Mouse (Mus musculus): Measurements from ENCODE around the gene Zfp719. TPM values are rescaled to one million over a fixed set of nuclear protein-coding genes. Genes with fewer than 3 reads are reported as not detected.

Gene Zfp719
- polyA plus RNA-seq, 1 experiment, result 11.6 TPM

DNA sequence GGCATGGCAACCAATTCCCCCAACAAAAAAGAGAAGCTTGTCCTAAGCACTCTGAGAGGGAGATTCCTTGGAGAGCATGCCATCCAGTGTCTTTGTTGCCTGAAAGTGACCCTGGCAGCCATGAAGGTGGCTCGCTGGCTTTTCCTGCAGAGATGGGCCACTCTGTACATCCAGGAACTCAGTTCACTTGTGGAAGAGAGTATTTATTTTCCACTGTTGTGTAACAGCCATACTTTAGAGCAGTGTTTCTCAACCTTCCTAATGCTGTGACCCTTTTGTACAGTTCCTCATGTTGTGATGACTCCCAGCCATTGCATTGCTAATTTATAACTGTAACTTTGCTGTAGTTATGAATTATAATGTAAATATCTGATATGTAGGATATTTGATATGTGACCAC is 57.7 kb downstream of the Zfp719 start:
- no peak for TF ChIP-seq CTCF (IDR thresholded peaks at IDR 0.05; ENCODE audit: borderline replicate concordance, insufficient read depth, low read depth, low read length)
- TF ChIP-seq POLR2A (IDR thresholded peaks at IDR 0.05; ENCODE audit: borderline replicate concordance, insufficient read depth, low read length), result no peak
- H3K4me1 ChIP-seq (ENCODE audit: control insufficient read depth, insufficient read depth, low read length), result no peaks in the 10 kb centered on the region
- no peak overlapping the region for H3K4me3 ChIP-seq (replicated peaks; ENCODE audit: insufficient read depth, low read depth, low read length)
- H3K27ac ChIP-seq (ENCODE audit: insufficient read depth, low read length), result no peak overlapping the region
- no peaks in the 10 kb centered on the region for H3K27me3 ChIP-seq (ENCODE audit: control insufficient read depth, insufficient read depth, low read length)
- WGBS, result 42% methylated on average over 1 of the region's 1 CpGs
- no peak for DNase-seq

DNA sequence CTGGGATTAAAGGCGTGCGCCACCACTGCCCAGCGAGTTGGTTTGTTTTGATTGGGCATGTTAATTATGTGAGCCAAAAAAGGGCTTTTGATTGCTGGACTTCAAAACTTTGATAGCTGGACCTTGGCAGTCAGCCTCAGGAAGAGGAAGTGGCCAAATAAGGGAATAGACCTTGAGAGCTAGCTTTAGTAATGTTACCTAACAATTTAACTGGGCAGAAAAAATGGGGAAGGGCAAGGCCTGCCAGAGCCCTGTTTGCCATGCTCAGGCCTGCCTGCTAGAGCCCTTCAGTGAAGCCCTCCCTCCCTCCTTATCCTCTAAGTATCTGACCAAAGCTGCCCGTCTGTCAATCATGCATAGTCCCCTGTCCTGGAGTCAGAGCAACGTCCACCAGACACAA is 63.2 kb downstream of the Zfp719 start:
- Histone ChIP-seq H3K27ac (ENCODE audit: insufficient read depth, low read length) (no peak overlapping the region), H3K4me3 (replicated peaks; ENCODE audit: insufficient read depth, low read depth, low read length) (no peak overlapping the region), H3K27me3 (ENCODE audit: control insufficient read depth, insufficient read depth, low read length) (no peaks in the 10 kb centered on the region), H3K4me1 (ENCODE audit: control insufficient read depth, insufficient read depth, low read length) (no peaks in the 10 kb centered on the region)
- no peak for DNase-seq
- TF ChIP-seq POLR2A (IDR thresholded peaks at IDR 0.05; ENCODE audit: borderline replicate concordance, insufficient read depth, low read length) (no peak), CTCF (IDR thresholded peaks at IDR 0.05; ENCODE audit: borderline replicate concordance, insufficient read depth, low read depth, low read length) (no peak)
- WGBS, result 76% methylated on average over 5 of the region's 5 CpGs

Other genes with a start within 250 kb of the Zfp719 start
- gene Siglecf, start 228.3 kb upstream of the Zfp719 start, polyA plus RNA-seq (2012; rRNA removed), result 0.14 and 0.31 TPM in 2 replicates
- 0.19 and 0.52 TPM in 2 replicates for gene Siglecg, start 171.4 kb upstream of the Zfp719 start, polyA plus RNA-seq (2012; rRNA removed)
- gene Lim2, start 151.9 kb upstream of the Zfp719 start, polyA plus RNA-seq (2012; rRNA removed), result not detected in 2 replicates
- 0.25 and 0.27 TPM in 2 replicates for gene Nkg7, start 142.5 kb upstream of the Zfp719 start, polyA plus RNA-seq (2012; rRNA removed)
- gene Cldnd2, start 138.8 kb upstream of the Zfp719 start, polyA plus RNA-seq (2012; rRNA removed), result not detected in 2 replicates
- gene Etfb, start 135.5 kb upstream of the Zfp719 start, polyA plus RNA-seq (2012; rRNA removed), result 102 and 105 TPM in 2 replicates
- gene Gm45233, start 135.5 kb upstream of the Zfp719 start, polyA plus RNA-seq (2012; rRNA removed), result 0.14 and 0.88 TPM in 2 replicates
- gene Vsig10l, start 116.5 kb upstream of the Zfp719 start, polyA plus RNA-seq (2012; rRNA removed), result 1.9 and 2.4 TPM in 2 replicates
- gene Iglon5, start 89.5 kb upstream of the Zfp719 start, polyA plus RNA-seq (2012; rRNA removed), result 79.6 and 82.4 TPM in 2 replicates
- not detected in 2 replicates for gene 4931406B18Rik, start 73.7 kb upstream of the Zfp719 start, polyA plus RNA-seq (2012; rRNA removed)
- gene Cd33, start 35.2 kb upstream of the Zfp719 start, polyA plus RNA-seq (2012; rRNA removed), result 1.9 and 2.4 TPM in 2 replicates
- gene Zfp658, start 17.4 kb upstream of the Zfp719 start, polyA plus RNA-seq (2012; rRNA removed), result 10.3 and 10.9 TPM in 2 replicates
- gene Zfp819, start 27.6 kb downstream of the Zfp719 start, polyA plus RNA-seq (2012; rRNA removed), result 0.05 and 0.10 TPM in 2 replicates
- 0.13 TPM in 1 of 2 replicates, not detected in the other for gene Ceacam18, start 55.1 kb downstream of the Zfp719 start, polyA plus RNA-seq (2012; rRNA removed)
- gene Siglece, start 80.6 kb downstream of the Zfp719 start, polyA plus RNA-seq (2012; rRNA removed), result 0.44 and 0.54 TPM in 2 replicates
- gene Ctu1, start 92.4 kb downstream of the Zfp719 start, polyA plus RNA-seq (2012; rRNA removed), result 9.2 and 10.0 TPM in 2 replicates
- gene Klk14, start 110.8 kb downstream of the Zfp719 start, polyA plus RNA-seq (2012; rRNA removed), result not detected in 2 replicates
- gene Klk13, start 133.0 kb downstream of the Zfp719 start, polyA plus RNA-seq (2012; rRNA removed), result not detected in 2 replicates
- not detected in 2 replicates for gene Klk12, start 189.3 kb downstream of the Zfp719 start, polyA plus RNA-seq (2012; rRNA removed)
- not detected in 2 replicates for gene Klk11, start 195.0 kb downstream of the Zfp719 start, polyA plus RNA-seq (2012; rRNA removed)
- gene Klk10, start 201.4 kb downstream of the Zfp719 start, polyA plus RNA-seq (2012; rRNA removed), result 0.20 and 0.24 TPM in 2 replicates
- 0.07 and 0.11 TPM in 2 replicates for gene Klk9, start 212.3 kb downstream of the Zfp719 start, polyA plus RNA-seq (2012; rRNA removed)
- gene Klk8, start 218.0 kb downstream of the Zfp719 start, polyA plus RNA-seq (2012; rRNA removed), result 1.6 and 1.9 TPM in 2 replicates
- gene Klk7, start 231.7 kb downstream of the Zfp719 start, polyA plus RNA-seq (2012; rRNA removed), result not detected in 2 replicates
- gene Klk6, start 244.9 kb downstream of the Zfp719 start, polyA plus RNA-seq (2012; rRNA removed), result 88.4 and 102 TPM in 2 replicates

Data from cerebellum, adult 2 months (tissue).